Mouse (Mus musculus): ENCODE measurements around the gene Vmn1r82. TPM values are rescaled to one million over a fixed set of nuclear protein-coding genes. Genes with fewer than 3 reads are reported as not detected.

The Vmn1r82 gene
- total RNA-seq (2015) (not detected in 2 replicates), total RNA-seq (2017) (not detected in 2 replicates)

DNA sequence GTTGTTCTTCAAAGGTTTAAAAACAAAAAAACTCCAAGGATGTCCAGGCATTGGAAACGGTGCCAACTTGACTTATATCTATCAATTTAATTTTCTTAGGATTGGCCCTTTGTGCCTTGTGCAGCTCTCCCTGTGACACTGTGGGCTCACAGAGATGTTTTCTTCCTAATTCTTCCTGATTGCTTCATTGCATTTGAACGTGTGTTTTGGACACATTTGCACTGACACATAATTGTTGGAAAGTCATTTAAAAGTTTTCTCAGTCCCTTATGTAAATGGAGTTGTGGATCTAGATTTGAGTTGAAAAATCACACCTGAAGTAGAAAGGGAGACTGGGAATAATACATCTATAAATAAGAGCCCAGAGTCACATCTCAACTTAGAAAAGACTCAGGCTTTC lies at the start of gene Vmn1r82:
Gene Vmn1r82 (plus strand): TSS at position 301 of the 400 bp plus-strand sequence.
- no peak for ATAC-seq (replicated peaks; ENCODE audit: poor library complexity)

- no peak for ATAC-seq (replicated peaks; ENCODE audit: poor library complexity)
Measured at GRCm38 (mm10) chr7:12268169-12268568, 32.1 kb upstream of the Vmn1r82 start, which contains the start of gene Vmn1r81. TSS of gene Vmn1r81 (minus strand) at chr7:12268269.

- ATAC-seq (replicated peaks; ENCODE audit: poor library complexity) = no peak
Measured at GRCm38 (mm10) chr7:12329381-12329780, 29.2 kb downstream of the Vmn1r82 start, which contains the start of gene Vmn1r83. TSS of gene Vmn1r83 (minus strand) at chr7:12329481.

Other genes with a start within 250 kb of the Vmn1r82 start
- gene Vmn1r78, start 150.2 kb upstream of the Vmn1r82 start, total RNA-seq (2015) = not detected in 2 replicates
- gene Vmn1r78, start 150.2 kb upstream of the Vmn1r82 start, total RNA-seq (2017) = not detected in 2 replicates
- gene Vmn1r79, start 129.2 kb upstream of the Vmn1r82 start, total RNA-seq (2015) = not detected in 2 replicates
- not detected in 2 replicates for gene Vmn1r79, start 129.2 kb upstream of the Vmn1r82 start, total RNA-seq (2017)
- not detected in 2 replicates for gene Vmn1r80, start 111.1 kb upstream of the Vmn1r82 start, total RNA-seq (2015)
- not detected in 2 replicates for gene Vmn1r80, start 111.1 kb upstream of the Vmn1r82 start, total RNA-seq (2017)
- 0.02 TPM in 1 of 2 replicates, not detected in the other for gene Vmn1r81, start 32.2 kb upstream of the Vmn1r82 start, total RNA-seq (2015)
- not detected in 2 replicates for gene Vmn1r81, start 32.2 kb upstream of the Vmn1r82 start, total RNA-seq (2017)
- not detected in 2 replicates for gene Vmn1r83, start 29.1 kb downstream of the Vmn1r82 start, total RNA-seq (2015)
- gene Vmn1r83, start 29.1 kb downstream of the Vmn1r82 start, total RNA-seq (2017) = not detected in 2 replicates
- gene Vmn1r84, start 68.8 kb downstream of the Vmn1r82 start, total RNA-seq (2015) = not detected in 2 replicates
- gene Vmn1r84, start 68.8 kb downstream of the Vmn1r82 start, total RNA-seq (2017) = not detected in 2 replicates
- gene Zfp551, start 122.3 kb downstream of the Vmn1r82 start, total RNA-seq (2015) = 0.44 and 0.57 TPM in 2 replicates
- gene Zfp551, start 122.3 kb downstream of the Vmn1r82 start, total RNA-seq (2017) = 1.9 and 2.0 TPM in 2 replicates
- 11.2 and 12.3 TPM in 2 replicates for gene Zfp606, start 177.9 kb downstream of the Vmn1r82 start, total RNA-seq (2015)
- gene Zfp606, start 177.9 kb downstream of the Vmn1r82 start, total RNA-seq (2017) = 9.4 and 11.7 TPM in 2 replicates
- gene 2900092C05Rik, start 212.1 kb downstream of the Vmn1r82 start, total RNA-seq (2015) = not detected in 2 replicates
- gene 2900092C05Rik, start 212.1 kb downstream of the Vmn1r82 start, total RNA-seq (2017) = not detected in 2 replicates